Mouse (Mus musculus) kidney, postnatal 36 days (tissue): ENCODE results near the gene Nsf.
A peak's percentile ranks its signal among the peaks of the same experiment; 100 is the strongest.

Experiments
- DNase-seq, 2 experiments: peaks; one replicate each; pipeline ENCODE4 v3.0.0; 2021 to 2022; ENCODE audit warnings: mixed read lengths in 2 of 2

Nsf gene

GRCm38 (mm10) chr11:103940887-103941286, 13.0 kb downstream of the Nsf start:
- no peak for DNase-seq

DNA sequence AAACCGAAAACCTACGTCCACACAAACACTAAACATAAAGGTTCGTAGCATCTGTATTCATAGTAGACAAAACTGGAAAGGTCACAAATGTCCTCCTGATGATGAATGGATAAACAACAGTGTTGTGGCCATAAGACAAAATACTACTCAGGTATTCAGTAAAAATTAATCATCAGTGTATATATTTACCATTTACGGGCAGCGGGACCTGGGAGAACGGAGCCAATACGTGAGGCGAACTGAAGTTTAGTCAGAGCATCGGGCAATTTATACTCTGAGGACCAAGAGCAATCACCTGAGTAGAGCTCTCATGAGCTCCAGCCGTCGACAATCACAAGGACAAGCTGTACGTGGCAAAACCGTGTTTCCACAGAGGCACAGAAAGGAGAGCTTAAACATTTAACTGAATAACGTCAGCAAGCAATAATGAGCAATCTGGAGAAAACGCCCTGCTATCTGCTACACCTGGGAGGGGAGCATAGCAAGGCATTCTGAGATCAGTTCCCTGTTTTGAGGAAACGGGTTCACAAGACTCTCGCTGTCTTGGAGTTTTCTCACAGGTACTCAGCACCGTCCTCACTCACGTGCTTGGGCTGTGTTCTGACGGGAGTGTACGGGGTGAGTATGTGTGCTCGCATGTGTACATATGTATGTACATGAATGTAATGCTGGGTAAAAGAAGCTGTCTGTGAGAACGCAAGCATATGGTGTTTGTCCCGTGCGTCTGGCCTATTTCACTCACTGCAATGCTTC, 15.7 kb downstream of the Nsf start:
- no peak for DNase-seq

- DNase-seq = no peak
Observed at GRCm38 (mm10) chr11:103937451-103937850, 16.4 kb downstream of the Nsf start.

DNA sequence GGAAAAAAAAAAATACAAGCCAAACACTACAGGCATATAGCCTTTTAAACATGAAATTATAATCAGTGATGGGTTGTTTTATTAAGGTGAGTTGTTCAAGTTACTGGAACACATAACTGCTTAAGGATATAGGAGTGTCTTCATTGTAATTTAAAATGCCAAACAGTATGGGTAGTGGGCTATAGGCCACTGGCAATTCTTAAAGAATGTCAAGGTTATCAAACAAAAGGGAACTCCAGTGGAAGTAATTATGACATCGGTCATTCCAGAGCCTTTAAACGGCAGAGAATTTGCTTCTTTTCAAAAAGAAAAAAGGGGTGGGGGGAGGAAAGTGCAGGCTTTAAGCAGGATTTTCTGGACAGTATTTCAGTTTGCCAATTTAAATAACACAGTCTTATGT, 18.1 kb downstream of the Nsf start:
- no peak for DNase-seq

DNA sequence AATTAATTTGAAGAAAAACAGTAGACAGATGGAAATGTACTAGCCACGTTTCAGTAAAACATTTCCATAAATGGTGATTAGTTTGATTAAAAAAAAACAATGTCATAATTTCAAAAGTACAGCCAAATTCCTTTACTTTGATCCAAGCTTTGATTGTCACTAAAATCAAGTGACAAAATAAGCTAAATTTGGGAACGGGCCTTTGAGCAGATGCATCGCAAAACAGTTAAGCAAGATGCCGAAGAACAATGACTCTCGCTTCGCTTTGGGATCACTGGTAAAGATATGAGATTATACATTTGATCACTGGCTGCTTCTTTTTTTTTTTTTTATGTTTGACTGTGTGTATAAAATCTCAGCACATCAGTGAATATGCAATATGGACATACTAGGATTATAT, 20.0 kb downstream of the Nsf start:
- DNase-seq = no peak

- no peak for DNase-seq
Observed at GRCm38 (mm10) chr11:103923957-103924356, 29.9 kb downstream of the Nsf start.

DNA sequence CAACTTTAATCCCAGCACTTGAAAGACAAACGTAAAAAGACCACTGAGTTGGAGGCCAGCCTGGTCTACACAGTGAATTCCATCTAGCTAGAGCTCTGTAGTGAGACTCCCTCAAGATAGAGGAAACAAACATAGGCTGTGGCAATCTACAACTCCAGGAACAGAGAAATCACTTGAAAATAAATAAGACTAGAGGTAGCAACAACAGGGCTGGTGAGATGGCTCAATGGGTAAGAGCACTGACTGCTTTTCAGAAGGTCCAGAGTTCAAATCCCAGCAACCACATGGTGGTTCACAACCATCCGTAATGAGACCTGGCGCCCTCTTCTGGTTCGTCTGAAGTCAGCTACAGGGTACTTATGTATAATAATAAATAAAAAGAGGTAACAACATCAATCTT, 30.6 kb downstream of the Nsf start:
- DNase-seq = no peak

GRCm38 (mm10) chr11:103922812-103923211, 31.0 kb downstream of the Nsf start:
- no peak for DNase-seq

- DNase-seq = peak; percentile 39 to 80
Observed at GRCm38 (mm10) chr11:103920665-103921064, 33.2 kb downstream of the Nsf start.

DNA sequence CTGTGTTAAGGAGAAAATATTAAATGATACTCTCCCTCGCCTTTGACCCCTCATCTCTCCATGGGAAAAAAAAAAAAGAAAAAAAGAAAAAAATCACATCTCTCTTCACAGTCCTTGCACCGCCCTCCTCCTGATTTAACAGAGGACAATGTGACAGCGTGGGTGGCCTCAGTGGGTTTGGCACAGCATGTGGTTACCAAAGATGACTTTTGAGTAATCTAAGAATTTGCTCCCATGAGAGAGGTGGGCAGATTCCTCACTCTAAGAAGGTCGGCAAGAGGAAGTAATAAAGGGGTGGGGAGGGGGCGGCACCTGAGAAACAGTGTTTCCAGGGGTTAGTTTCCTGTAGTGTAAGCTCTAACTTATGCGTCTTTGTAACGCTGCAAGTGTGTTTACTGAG, 37.0 kb downstream of the Nsf start:
- DNase-seq = no peak

GRCm38 (mm10) chr11:103915686-103916085, 38.2 kb downstream of the Nsf start:
- no peak for DNase-seq

DNA sequence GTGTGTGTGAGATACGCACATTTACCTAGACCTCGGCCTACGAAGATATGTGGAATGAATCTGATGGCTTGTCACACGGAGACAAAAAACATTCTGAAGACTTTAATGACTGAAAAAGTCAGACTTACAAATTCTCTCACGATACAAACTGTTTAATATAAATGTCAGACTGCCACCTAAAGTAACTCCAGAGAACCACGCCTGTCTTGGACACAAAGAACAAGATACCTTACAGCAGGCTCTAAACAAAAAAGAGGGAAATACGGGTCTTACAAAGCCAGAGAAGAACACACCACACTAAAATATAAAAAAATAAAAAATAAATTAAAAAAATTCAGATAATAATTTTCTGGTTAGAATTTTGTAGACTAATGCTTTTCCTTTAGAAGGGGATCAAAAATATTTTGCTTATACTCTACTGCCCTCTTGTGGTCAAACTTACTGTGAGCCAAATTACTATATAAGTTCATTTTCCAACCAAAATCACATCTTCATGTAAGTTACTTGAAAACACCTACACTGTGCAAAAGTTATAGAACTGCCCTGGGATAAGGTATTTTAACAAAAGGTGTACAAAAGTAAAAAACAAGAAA, 42.8 kb downstream of the Nsf start:
- DNase-seq = peak in 1 of 2 experiments; percentile 18

DNA sequence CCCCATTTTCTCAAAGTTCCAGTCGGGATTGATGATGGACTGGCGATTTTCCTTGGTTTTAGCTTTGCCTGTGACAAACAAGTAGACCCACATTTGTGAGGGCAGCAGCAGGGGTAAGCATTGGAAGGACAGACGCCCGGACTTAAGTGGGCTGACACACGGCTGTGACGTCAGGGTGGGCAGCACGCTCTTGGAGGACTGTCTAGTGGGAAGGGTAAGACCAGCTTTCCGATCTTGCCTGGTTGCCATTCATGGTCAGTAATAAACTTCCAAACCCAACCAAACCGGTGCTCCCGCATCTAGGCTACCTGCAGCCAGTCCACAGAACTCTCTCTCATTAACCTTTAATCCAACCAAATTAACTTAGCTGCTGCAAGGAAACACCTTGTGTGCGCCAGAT, 43.3 kb downstream of the Nsf start:
- no peak for DNase-seq

DNA sequence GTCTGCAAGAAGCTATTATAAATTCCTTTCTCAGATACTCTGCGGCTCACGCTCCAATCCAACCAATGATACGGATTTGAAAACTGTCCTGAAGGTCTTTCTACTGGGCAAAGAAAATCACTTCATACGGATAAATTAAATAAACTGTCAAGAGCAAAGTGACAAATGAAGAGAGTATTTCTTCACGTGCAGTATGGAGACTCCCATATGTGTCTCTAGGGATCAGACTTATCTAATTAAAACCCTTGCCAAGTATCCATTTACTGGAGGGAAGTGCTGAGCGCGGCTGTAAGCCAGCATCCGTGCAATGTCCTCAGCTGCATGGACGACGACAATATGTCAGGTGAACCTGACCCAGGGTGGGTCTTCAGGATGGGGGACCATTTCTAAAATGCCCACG, 44.0 kb downstream of the Nsf start:
- no peak for DNase-seq

- no peak for DNase-seq
Observed at GRCm38 (mm10) chr11:103909396-103909795, 44.5 kb downstream of the Nsf start.

DNA sequence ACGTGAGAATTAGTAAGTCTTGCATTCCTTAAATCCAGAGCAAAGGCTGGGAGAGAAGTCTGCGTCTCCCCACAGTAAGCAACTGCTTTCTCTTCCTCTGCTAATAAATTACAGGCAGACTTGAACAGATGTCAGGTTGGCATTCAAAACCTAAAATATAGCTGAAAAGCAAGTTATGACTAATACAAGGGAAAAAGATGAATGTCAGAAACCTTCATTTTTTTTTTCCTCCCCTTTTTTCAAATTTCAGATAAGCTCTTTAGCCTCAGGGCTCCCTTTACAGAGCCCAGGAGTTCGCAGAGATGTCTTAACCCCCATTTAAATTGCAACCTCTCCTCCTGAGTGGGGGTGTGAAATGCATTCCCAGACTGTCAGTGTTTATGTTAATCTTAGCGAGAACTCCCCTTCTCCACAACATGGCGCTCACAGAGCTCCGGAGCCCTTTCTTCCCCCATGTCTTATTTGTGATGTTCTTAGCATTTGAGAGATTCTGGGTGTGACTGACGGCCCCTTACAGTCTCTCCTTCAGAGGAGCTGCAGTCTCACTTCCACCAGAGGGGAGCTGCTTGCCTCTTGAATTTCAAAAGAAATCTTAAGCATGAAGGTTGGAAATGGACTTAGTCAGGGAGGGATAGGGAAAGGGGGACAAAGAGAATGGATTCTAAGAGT, 47.7 kb downstream of the Nsf start:
- DNase-seq = no peak

- no peak for DNase-seq
Observed at GRCm38 (mm10) chr11:103905506-103905905, 48.4 kb downstream of the Nsf start.

DNA sequence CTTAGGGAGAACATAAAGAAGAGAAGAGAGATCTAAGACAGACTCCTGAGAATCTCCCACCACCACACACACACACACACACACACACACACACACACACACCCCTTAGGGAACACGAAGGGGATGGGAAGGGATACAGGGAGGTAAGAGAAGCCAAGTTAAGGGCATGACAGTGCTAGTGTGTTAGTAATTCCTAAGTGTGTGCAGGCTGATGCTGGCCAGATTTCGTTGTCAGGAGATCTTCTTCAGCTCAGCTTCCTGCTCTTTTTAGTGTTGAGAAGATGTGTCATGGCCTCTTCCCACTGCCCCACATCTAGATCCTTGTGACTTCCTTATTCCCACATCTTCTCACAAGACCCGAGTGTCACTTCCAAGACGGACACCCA, 52.3 kb downstream of the Nsf start:
- no peak for DNase-seq

- no peak for DNase-seq
Observed at GRCm38 (mm10) chr11:103900803-103901580, 52.9 kb downstream of the Nsf start.

DNA sequence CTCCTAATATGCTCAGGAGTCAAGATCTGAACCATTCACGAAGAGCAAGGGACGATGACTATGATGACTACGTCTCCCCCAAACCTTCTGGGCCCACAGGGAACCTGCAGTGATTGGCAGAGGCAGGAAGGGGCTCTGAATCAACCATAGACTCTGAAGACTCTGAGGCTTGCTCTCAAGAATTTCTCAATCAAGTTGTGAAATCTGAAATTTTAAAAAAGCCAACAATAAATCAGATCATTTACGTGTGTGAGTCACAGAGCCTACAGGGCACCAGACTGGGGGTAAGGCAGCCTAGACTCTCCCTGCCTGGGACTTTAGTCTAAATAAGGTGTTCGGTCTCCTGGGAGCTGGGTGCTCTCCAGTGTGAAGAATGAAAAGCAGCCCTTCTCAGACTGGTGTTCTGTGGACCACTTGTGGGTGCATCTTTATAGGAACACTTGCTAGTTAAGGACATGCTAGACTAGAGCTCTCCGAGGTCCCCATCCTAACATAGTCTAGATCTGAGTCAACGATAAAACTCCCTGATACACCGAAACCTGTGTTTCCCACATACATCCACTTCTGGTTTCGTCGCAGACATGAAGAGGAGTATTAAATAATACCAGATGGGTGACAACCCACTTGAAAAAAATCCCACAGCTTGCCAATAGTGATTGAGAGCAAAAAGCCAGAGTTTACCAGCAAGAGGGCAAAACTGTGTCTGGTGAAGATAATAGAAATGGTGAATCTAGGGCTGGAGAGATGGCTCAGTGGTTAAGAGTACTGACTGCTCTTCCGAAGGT, 56.7 kb downstream of the Nsf start:
- no peak for DNase-seq

DNA sequence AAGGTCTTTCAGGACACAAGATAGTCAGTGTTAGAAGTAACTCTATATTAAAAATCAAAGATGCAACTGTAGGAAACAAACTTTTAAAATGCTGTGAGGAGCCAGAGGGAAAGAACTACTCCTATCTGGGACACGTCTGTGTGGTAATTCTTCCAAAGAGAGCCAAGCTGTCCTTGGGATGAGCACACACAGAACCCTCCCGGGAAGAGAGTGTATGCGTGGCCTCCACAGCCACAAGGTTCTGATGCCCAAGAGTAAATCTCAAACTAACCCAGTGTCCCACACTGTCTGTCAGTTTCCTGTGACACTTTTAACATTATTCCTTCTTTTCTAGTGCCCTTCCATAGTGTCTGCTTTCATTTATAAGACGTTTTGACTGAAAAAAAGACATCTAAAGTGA, 57.8 kb downstream of the Nsf start:
- no peak for DNase-seq

DNA sequence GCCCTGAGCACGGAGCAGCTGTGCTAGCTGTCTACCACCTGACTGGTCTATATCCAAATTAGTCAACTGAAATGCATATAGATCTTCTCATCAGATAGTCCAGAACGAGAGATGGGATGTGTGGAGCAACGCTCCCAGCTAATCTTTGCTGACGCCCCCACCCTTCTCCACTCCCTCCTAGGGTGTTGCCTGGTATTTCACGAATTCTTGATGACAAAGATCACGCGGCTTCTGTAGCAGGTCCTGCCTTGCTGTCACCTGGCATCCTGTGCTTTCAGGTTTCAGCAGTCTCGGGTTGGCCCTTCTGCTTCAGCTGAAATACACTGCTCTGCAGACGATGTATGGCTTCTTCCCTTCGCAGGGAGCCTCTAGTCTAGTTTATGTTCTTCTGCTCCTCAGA, 61.0 kb downstream of the Nsf start:
- no peak for DNase-seq

DNA sequence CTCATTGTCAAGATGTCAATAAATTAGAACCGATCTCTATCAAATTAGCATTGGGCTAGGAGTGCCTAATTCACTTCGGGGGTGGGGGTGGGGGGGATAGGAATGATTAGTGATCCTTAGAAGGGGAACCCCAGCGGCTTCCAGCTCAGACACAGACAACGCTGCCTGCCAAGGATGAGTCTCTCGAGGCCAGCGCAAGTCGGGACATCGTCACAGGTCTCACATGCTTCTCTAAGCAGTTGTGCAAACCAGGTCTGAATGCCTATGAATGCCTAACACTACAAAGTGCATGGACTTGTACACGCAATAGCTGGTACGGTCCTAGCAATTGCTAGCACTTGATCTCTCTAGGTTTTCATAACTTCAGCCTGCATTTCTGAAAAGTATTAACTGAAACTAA, 62.1 kb downstream of the Nsf start:
- DNase-seq = no peak
